Mouse (Mus musculus): ENCODE measurements around the gene Ltc4s.

The Ltc4s gene

DNA sequence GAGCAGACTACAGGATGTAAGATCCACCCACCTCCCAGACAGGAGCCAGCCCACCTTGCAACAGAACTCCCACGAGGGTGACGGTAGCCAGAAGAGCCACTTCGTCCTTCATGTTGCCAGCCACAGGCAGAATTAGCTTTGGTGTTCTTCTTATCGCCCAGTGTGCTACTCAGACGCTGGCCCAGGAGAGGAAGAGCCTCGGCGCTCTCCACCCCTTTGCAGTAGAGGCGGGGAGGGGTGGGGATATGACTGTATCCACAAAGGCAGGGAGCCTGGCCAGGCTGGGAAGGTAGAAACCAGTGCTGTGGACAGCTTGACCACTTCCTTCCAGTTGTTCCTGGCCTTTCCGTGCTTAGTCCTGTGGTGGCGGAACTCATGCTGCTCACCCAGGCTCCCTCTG is at the start of gene Ltc4s:
Gene Ltc4s (minus strand): TSS at position 293 of the 400 bp plus-strand sequence.
- DNase-seq (ENCODE audit: low read depth, low spot score) = no peak

DNA sequence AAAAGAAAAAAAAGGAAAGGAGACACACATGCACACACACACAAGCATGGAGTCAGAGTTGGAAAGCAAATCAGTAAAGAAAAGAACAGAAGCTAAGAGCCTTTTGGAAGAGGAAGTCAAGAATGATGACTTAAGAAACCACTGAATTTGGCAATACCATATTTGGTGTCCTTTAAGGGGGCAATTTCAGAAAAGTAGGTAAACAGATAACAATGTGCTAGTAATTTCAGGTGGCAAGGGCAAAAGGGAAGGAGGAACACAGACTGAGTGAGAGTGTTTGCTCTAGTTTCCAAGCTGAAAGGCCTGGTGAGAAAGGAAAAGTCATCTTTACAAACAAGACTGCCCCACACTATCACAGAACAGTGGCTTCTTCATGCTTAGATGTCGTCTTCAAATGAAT is 48.0 kb upstream of the Ltc4s start:
- DNase-seq (ENCODE audit: low read depth, low spot score) = no peak

DNA sequence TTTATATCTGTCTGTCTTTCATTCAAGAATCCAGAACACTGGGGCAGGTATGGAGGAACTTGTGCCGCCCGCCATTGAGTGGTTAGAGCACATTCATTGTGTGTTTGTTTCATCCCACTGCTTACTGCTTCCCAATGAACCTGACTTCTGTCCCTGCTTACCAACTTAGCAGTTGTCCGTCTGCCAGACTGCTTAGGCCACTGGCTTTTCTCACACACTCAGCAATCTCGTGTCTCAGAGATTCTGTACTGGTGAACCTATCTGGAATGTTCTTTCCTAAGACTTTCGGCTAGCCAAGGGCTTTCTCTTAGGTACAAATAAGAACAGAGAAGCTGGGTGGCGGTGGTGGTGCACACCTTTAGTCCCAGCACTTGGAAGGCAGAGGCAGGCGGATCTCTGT is 47.3 kb upstream of the Ltc4s start:
- no peak for DNase-seq (ENCODE audit: low read depth, low spot score)

DNA sequence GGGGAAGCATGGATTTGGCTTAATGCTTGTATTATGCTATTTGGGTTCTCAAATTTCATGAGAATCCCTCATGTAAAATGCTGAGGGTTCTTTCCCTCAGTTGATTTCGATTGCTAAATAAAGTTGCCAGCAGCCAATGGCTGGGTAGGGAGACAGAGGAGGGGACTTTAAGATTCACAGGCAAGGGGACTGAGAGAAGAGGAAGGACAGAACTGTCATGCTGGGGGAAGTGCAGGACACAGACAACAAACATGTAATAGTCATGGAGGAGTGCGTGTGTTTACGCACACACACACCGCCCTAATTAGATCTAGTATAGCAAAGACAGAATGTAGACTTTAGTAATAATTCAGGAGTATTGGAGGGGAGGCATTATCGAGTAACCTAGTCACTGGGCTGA is 46.8 kb upstream of the Ltc4s start:
- no peak for DNase-seq (ENCODE audit: low read depth, low spot score)

DNA sequence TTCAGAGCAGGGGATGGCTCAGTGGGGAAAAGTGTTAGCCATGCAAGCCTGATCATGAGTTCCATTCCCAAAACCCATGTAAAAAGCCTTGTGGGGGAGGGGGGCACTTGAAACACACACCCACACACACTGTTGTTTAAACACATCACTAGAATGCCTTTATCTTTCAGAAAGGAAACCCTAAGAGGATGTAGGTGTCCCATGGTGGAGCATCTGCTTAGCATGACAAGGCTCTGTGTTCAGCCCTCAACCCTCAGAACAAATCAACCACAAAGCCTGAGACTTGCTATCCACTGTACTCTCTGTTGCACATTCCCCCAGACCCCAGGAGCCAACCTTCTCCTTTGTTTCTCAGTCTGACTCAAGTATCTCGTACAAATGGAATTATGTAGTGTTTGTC is 41.6 kb upstream of the Ltc4s start:
- no peak for DNase-seq (ENCODE audit: low read depth, low spot score)

DNA sequence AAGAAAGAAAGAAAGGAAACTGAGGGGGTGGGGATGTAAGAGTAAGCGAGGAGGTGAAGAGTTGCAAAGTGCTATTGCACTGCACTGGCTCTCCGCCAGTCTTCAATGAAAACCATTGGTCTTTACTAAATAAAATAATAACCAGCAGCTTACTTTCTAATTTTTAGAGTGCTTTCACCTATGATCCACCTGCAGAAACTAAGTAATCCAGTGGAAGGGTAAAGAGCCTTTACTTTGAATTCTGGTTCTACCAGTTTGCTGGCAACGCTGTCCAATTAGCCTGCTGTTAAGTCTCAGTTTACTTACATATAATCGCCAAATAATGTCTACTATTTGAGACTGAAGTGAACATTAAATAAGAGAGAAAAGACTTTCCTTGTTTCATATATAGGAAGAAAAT is 40.6 kb upstream of the Ltc4s start:
- no peak for DNase-seq (ENCODE audit: low read depth, low spot score)

DNA sequence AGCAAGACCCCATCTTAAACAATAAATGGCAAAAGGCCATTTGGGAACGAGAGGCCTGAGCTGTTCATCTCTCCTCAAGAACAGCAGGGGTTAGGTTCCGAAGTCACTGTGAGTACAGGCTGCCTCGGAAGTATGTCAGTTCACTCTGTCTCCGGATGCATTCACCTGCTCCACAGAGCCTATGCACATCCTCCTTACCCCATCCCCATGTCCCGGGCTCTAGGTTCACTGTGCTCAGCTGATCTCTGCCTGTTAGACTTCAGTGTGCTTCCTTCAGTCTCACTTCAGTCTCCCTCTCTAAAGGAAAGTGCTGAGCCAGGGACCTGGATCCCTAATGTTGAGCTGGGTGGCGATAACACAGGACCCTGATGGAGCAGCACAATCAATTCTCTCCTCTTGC is 39.3 kb upstream of the Ltc4s start:
- DNase-seq (ENCODE audit: low read depth, low spot score) = no peak

DNA sequence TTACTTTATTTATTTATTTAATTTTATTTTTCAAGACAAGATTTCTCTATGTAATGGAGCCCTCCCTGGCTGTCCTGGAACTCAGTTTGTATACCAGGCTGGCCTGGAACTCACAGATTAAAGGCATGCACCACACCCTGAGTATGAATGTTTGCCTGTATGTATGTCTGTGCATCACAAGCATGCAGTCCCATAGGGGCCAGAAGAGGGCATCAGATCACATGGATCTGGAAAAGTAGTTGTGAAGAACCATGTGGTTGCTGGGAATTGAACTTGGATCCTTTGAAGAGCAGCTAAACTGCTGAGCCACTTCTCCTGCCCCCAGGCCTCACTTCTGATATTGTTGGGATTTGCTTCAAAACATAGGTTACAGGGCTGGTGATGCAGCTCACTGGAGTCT is 38.6 kb upstream of the Ltc4s start:
- DNase-seq (ENCODE audit: low read depth, low spot score) = no peak

DNA sequence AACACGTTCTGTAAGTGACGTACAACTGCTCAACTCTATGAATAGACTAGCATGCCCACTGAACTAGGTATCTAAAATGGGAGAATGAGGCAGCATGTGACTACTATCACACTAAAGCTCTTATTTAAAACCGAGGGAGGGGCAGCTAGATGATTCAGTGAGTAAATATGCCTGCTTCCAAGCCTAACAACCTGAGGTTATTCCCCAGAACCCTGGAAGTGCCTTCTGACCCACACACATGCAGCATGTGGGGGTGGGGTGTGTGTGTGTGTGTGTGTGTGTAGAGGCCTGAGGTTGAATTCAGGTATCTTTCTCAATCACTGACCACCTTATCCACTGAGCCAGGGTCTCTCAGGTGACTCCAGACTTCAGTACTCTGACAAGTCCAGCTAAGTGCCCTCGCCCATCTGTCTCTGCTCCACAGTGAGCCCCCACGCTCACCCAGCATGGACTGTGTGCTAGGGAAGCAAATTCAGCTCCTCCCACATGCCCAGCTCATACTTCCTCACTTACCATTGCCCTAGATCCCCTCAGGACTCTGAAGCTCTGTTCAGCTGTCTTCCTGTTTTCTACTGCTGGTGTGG is 37.2 kb upstream of the Ltc4s start:
- DNase-seq (ENCODE audit: low read depth, low spot score) = no peak

DNA sequence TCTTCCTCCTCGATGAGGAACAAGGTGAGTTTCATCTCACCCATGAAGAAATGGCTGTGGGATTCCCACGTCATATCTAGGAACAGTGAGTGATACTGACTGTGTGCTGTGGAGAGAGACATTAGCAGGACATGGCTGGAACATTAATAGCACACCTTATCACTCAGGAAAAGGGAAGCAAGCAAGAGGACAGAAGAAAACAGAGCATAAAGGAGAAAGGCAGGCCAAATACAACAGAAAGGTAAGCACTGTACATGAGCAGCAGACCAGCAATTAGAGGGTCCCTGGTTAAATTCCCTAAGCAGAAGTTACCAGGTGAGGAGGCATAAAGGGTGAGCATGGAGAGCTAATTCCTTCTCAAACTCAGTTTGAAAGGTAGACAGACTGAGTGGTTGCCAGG is 36.7 kb upstream of the Ltc4s start:
- no peak for DNase-seq (ENCODE audit: low read depth, low spot score)

DNA sequence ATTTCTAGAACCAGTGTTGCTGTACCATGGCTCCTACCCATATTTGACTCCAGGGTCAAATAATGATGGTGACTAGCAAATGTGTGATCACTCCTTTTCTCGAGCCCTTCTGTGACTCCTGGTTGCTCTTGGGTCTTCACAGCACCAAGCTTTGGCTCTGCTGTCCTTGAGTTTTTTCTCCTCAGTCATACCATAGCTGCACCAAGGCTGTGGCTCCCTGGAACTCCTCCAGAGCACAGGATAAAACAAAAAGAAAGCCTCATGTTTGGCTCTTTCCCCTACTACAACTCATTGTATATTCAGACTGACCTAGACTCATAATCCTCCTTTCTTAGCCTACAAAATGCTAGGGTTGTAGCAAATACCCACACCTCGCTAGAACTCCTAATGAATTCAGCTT is 34.4 kb upstream of the Ltc4s start:
- DNase-seq (ENCODE audit: low read depth, low spot score) = no peak

DNA sequence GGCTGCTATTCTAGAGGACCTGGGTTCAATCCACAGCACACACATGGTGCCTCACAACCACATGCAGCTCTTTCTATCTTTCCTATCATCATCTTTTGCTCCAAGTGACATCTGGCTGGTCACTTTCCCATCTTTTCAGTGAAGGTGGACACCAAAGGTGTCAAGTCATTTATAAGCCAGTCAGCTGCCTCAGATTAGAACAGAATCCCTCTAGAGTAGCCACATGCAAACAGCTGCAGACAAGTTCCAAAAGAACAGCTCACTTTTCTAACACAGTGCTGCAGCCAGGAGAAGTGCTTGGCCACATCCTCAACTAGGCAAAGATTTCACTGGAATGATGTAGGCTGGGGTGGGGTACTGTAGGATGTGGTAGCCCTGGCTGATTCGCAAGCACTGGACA is 31.5 kb upstream of the Ltc4s start:
- DNase-seq (ENCODE audit: low read depth, low spot score) = no peak

DNA sequence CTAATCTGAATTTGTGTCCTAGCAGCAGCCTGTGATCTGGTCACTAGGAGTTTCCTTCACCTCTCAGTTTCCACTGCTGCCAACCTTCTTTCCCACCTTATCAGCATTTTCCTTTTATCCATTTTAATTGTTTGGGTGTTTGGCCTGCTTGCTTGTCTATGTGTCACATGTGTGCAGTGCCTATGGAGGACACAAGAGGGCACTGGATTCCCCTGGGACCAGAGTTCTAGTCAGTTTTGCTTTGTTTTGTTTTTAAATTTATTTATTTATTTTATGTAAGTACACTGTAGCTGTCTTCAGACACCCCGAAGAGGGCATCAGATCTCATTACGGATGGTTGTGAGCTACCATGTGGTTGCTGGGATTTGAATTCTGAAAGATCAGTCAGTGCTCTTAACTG is 30.7 kb upstream of the Ltc4s start:
- DNase-seq (ENCODE audit: low read depth, low spot score) = no peak

DNA sequence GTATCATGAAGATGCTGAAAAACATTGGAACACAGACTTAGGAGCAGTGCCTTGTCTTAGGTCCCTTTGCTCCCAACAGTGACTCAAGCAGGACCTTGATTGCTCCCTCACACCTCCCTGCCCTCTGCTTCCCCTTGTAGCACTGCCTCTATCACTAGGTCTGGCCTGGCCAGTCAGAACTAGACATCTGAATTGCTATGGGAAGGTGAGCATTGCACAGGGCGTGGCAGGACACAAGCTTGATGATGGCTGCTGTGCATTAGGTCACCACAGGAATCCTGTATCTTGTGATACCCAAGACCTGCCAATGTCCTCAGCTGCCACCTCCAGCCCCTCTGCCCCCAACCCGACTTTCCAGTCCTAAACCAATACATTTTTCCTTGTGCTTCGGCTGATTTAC is 28.6 kb upstream of the Ltc4s start:
- no peak for DNase-seq (ENCODE audit: low read depth, low spot score)

DNA sequence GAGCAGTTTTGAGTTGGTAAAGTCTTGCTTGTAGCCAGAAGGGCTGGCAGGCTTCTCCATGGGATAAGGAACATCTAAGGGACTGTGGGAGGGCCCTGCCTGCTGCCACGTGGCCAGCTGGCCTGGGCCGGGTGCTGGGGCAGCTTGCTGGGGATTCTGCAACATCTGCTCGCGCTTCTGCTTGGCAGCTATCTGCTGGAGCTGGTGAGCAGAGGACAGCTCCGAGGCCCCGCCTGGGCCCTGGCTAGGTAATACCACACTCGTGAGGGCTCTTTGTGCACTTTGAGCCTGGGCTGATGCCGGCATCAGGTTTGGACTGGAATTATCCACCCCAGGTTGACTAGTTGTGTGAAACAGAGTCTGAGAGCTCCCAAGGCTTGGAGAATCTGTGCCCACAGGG is 27.5 kb upstream of the Ltc4s start:
- DNase-seq (ENCODE audit: low read depth, low spot score) = no peak

DNA sequence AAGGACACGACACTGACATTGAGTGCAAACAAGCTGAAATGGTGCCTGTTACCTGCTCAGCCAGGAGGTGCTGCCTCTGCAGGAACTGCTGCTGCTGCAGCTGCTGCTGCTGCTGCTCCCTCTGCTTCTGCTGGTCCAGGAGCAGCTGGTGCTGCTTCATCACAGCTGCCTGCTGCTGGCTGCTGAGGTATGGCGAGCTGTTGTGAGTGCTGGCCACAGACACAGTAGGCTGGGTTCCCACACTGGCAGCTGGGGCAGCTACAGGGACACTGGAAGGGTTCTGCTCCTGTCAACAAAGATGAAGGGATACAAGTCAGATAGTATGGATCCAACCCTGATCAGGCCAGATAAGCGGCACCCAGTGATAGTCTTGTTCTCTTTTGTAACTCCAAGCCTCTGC is 24.8 kb upstream of the Ltc4s start:
- DNase-seq (ENCODE audit: low read depth, low spot score) = no peak

DNA sequence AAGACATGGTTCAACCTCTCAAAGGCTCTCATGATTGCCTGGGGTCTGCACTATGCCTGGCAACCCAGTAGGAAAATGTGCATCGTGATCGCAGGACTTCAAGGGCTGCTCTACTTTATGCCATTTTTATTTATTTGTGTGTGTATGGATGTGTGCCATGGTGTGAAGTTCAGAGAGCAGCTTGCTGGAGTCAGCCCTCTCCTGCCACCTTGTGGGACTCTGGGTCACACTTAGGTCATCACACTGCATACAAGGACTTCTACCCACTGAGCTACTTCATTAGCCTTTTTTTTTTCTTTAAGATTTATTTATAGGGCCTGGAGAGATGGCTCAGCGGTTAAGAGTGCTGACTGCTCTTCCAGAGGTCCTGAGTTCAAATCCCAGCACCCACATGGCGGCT is 23.6 kb upstream of the Ltc4s start:
- no peak for DNase-seq (ENCODE audit: low read depth, low spot score)

DNA sequence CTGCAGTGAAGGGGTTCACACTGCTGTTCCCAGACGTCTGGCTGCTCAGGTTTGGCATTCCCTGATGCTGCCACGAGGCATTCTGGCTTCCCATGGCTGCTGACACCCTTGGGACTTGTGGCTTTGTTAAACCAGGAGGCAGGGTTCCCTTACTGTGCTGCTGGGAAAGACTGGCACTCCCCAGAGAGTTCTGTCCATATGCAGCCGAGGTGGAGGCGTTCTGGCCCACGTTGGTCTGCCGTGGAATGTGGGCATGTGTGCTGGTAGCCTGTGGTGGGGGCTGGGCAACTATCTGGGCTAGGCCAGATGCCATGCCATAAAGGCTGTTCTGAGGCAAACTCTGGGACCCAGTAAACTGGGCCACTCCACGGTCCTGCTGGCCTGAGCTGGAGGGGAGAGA is 19.9 kb upstream of the Ltc4s start:
- DNase-seq (ENCODE audit: low read depth, low spot score) = no peak

DNA sequence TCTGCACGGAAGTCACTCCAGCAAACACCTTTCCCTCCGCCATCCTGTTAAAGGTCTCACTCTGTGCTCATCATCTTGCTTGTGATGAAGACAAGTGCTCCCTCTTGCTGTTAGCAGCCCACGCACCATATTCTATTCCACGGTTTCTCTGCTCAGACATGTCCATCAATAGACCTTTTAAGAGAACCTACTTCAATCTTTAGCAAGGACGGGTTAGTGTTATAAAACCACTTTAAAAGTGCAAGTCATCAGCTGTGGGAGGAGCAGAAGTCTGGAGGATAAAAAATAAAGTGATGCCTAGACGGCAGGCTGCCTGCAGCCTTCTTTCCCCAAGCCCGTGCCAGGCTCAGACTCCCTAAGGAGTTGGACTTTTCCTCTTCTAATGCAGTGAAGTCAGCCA is 18.2 kb upstream of the Ltc4s start:
- no peak for DNase-seq (ENCODE audit: low read depth, low spot score)

DNA sequence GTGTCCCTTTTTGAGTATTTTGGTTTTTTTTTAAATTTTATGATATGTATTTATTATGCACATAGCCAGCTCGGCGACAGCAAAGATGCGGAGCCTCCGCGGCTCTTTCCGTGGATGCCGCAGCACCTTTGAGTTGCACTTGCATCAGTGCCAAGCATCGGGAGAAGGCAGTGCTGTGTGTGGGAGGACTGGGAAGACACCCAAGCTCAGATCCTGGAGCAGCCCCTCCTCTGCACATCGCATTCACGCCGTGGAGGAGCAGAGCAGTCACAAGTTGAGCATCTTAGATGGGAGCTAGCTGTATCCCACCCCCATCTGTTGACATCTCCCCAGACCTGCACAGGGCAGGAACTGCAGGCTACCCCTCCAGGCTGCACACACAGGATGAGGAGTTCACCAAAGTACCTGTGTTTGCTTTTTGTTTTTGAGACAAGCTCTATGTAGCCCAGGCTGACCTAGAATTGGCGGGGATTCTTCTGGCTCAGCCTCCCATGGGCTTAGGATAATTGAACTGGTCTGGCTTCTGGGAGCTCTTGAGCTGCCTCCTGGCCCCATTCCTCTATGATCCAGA is 15.7 kb upstream of the Ltc4s start:
- DNase-seq (ENCODE audit: low read depth, low spot score) = no peak

DNA sequence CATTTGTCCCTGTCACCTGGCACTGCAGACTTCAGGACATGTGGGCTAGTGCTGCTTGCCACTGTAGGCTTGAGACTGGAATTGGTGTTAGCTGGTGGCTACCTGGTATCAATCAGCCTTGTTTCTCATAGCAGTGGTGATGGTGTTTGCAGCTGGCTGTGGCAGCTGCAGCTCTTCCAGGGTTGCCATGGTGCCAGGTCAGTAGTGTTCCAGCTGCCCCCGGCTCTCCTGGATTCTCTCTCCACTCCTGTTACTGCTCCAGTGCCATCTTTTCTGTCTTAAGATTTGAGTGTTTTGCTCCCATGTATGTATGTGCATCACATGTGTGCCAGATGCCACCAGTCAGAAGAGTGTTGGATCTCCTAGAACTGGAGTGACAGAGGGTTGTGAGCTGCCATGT is 15.0 kb upstream of the Ltc4s start:
- no peak for DNase-seq (ENCODE audit: low read depth, low spot score)

DNA sequence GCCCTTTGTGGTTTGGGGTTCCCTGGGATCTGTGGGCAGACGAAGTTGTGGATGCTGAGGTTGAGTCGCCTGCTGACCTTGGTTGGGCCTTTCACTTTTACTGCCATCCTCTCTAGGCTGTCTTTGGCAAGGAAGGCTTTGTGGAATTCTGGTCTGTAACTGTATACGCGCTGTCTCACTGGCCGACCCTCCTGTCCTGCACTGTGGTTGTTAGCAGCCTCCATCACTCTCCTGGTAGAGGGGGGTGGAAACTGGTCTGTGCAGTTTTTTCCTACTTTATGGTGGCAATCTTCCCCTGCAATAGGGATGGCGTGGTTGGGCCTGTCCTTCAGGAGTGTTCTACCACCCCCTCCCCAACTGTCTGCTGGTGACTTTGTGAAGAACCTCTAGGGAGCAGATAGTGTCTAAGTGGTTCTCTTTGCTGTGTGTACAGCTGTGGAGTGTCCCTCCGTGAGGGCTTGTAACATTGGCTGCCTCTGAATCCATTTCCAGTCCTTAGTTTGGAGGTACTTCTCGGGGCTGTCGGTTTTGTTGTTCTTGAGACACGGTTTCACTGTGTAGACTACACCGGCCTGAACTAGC is 14.4 kb upstream of the Ltc4s start:
- no peak for DNase-seq (ENCODE audit: low read depth, low spot score)

DNA sequence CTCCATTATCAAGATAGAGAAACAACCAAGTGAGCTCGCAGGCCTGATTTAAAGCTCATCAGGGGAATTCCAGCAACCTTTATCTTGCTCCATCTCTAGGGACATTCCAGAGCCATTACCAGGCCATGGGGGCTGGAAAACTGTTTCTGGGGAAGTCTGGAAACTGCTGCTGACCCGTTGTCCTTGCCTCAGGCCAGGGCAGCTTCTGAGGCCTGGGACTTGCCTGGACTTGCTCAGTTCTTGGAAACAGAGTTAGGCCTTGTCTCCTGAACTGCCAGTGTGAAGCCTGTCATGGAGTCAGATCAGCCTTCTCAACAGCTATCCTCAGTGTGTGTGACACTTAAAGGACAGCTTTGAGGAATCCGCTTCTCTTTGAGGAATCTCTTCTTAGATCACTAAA is 13.8 kb upstream of the Ltc4s start:
- no peak for DNase-seq (ENCODE audit: low read depth, low spot score)
